Comparison of ENCODE assay signal across 11 mouse cellular contexts in the genomic region with DNA sequence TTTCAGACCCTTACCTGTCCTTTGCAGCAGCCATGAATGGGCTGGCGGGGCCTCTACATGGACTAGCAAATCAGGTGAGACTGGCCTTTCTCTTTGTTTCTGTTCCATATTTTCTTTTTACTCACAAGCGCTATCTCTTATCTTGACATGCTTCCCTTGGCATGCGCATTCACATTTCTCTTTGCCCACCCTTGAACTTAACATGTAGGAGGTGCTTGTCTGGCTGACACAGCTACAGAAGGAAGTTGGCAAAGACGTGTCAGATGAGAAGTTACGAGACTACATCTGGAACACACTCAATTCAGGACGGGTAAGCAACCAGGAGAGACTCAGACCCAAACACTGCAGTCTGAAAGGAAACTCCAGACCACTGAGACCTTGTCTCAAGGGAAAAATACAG. TPM values are rescaled to one million over a fixed set of nuclear protein-coding genes. Genes with fewer than 3 reads are reported as not detected.
"Had no signal": no experiment of that assay in that cellular context is flagged by ENCODE, and none has a peak within 500 bp of the region (broad histone marks: within the 10 kb centered on the region; RNA-seq: fewer than 3 reads in every experiment).

No protein-coding gene starts in this region.

- DNase-seq: layer of hippocampus, postnatal 36 days; liver, embryonic 13.5 days; lung, adult 2 months had no signal

- H3K4me3 ChIP-seq: left cerebral cortex, adult 2 months; liver, embryonic 13.5 days had no signal

- H3K9ac ChIP-seq: liver, embryonic 13.5 days had no signal

- H3K27me3 ChIP-seq: liver, embryonic 13.5 days had no signal

- H3K4me1 ChIP-seq: liver, embryonic 13.5 days had no signal

- H3K27ac ChIP-seq: left cerebral cortex, adult 2 months; liver, embryonic 13.5 days; stomach, postnatal 0 days had no signal

- H3K9me3 ChIP-seq: liver, embryonic 13.5 days had no signal

- H3K4me2 ChIP-seq: liver, embryonic 13.5 days; midbrain, embryonic 11.5 days had no signal

RNA-seq across cellular contexts. Expression of gene Slc39a5, which starts 41.8 kb away (rescaled TPM):
- total RNA-seq: layer of hippocampus, postnatal 36 days; left cerebral cortex, adult 2 months; left cerebral cortex, postnatal 36 days; megakaryocyte progenitor cell, adult 5-6 weeks; megakaryocyte-erythroid progenitor cell, adult 5-6 weeks had no signal
- polyA plus RNA-seq: lung, adult 2 months; midbrain, embryonic 11.5 days; midbrain, embryonic 14.5 days; neural tube, embryonic 11.5 days had no signal
